Mouse (Mus musculus): Measurements from ENCODE around the gene Myg1. TPM values are rescaled to one million over a fixed set of nuclear protein-coding genes. Genes with fewer than 3 reads are reported as not detected.
A peak's percentile ranks its signal among the peaks of the same experiment; 100 is the strongest.

The Myg1 gene
- polyA plus RNA-seq, 1 experiment from 2014 or later: 88.1 TPM

GRCm38 (mm10) chr15:102355134-102355870, 23.8 kb downstream of the Myg1 start:
- no peaks in the 10 kb centered on the region for H3K9me3 ChIP-seq (ENCODE audit: control insufficient read depth, low read length)
- no peaks in the 10 kb centered on the region for H3K36me3 ChIP-seq (ENCODE audit: control insufficient read depth, insufficient read depth, low read length)
- WGBS: under 1% methylated on average over 46 of the region's 49 CpGs
- H3K27ac ChIP-seq (ENCODE audit: low read depth, low read length): peak overlapping the region; percentile 73
- H3K27me3 ChIP-seq (replicated peaks; ENCODE audit: control insufficient read depth, insufficient read depth, low read length): peaks cover 27% of the 10 kb centered on the region
- peak overlapping the region; percentile 99 for H3K4me2 ChIP-seq (ENCODE audit: low read length)
- peak overlapping the region; percentile 52 for H3K4me3 ChIP-seq (ENCODE audit: low read length)
- peak overlapping the region; percentile 70 for H3K9ac ChIP-seq (ENCODE audit: low read depth, low read length)
- peak; percentile 50 for ATAC-seq
- peaks cover 24% of the 10 kb centered on the region for H3K4me1 ChIP-seq (ENCODE audit: control insufficient read depth, insufficient read depth, low read depth, low read length)

GRCm38 (mm10) chr15:102355871-102356441, 24.4 kb downstream of the Myg1 start:
- H3K4me1 ChIP-seq (ENCODE audit: control insufficient read depth, insufficient read depth, low read depth, low read length): peaks cover 24% of the 10 kb centered on the region
- peak overlapping the region; percentile 99 for H3K4me2 ChIP-seq (ENCODE audit: low read length)
- H3K9ac ChIP-seq (ENCODE audit: low read depth, low read length): peak overlapping the region; percentile 70
- H3K36me3 ChIP-seq (ENCODE audit: control insufficient read depth, insufficient read depth, low read length): no peaks in the 10 kb centered on the region
- peak overlapping the region; percentile 73 for H3K27ac ChIP-seq (ENCODE audit: low read depth, low read length)
- ATAC-seq: peak; percentile 26
- H3K4me3 ChIP-seq (ENCODE audit: low read length): peak overlapping the region; percentile 52
- WGBS: under 1% methylated on average over 31 of the region's 38 CpGs
- H3K9me3 ChIP-seq (ENCODE audit: control insufficient read depth, low read length): no peaks in the 10 kb centered on the region
- H3K27me3 ChIP-seq (replicated peaks; ENCODE audit: control insufficient read depth, insufficient read depth, low read length): peaks cover 27% of the 10 kb centered on the region

GRCm38 (mm10) chr15:102356501-102357325, 25.2 kb downstream of the Myg1 start:
- H3K4me2 ChIP-seq (ENCODE audit: low read length): peak overlapping the region; percentile 99
- no peaks in the 10 kb centered on the region for H3K9me3 ChIP-seq (ENCODE audit: control insufficient read depth, low read length)
- ATAC-seq: no peak
- peaks cover 27% of the 10 kb centered on the region for H3K27me3 ChIP-seq (replicated peaks; ENCODE audit: control insufficient read depth, insufficient read depth, low read length)
- WGBS: 27% methylated on average over 16 of the region's 16 CpGs
- no peak overlapping the region for H3K9ac ChIP-seq (ENCODE audit: low read depth, low read length)
- H3K36me3 ChIP-seq (ENCODE audit: control insufficient read depth, insufficient read depth, low read length): no peaks in the 10 kb centered on the region
- H3K27ac ChIP-seq (ENCODE audit: low read depth, low read length): no peak overlapping the region
- H3K4me1 ChIP-seq (ENCODE audit: control insufficient read depth, insufficient read depth, low read depth, low read length): peaks cover 24% of the 10 kb centered on the region
- H3K4me3 ChIP-seq (ENCODE audit: low read length): no peak overlapping the region; the same call in 1 of the 2 replicates

GRCm38 (mm10) chr15:102358126-102358525, 26.6 kb downstream of the Myg1 start:
- Histone ChIP-seq H3K27me3 (replicated peaks; ENCODE audit: control insufficient read depth, insufficient read depth, low read length) (peaks cover 27% of the 10 kb centered on the region), H3K27ac (ENCODE audit: low read depth, low read length) (no peak overlapping the region), H3K4me3 (ENCODE audit: low read length) (peak overlapping the region; percentile 9), H3K9ac (ENCODE audit: low read depth, low read length) (peak overlapping the region; percentile 38), H3K4me1 (ENCODE audit: control insufficient read depth, insufficient read depth, low read depth, low read length) (peaks cover 24% of the 10 kb centered on the region), H3K36me3 (ENCODE audit: control insufficient read depth, insufficient read depth, low read length) (no peaks in the 10 kb centered on the region), H3K9me3 (ENCODE audit: control insufficient read depth, low read length) (no peaks in the 10 kb centered on the region), H3K4me2 (ENCODE audit: low read length) (peak overlapping the region; percentile 42)
- WGBS: 2% methylated on average over 21 of the region's 25 CpGs
- ATAC-seq: no peak

GRCm38 (mm10) chr15:102358834-102359233, 27.3 kb downstream of the Myg1 start:
- Histone ChIP-seq H3K4me2 (ENCODE audit: low read length) (no peak overlapping the region), H3K9ac (ENCODE audit: low read depth, low read length) (no peak overlapping the region; the same call in 1 of the 2 replicates), H3K9me3 (ENCODE audit: control insufficient read depth, low read length) (no peaks in the 10 kb centered on the region), H3K27ac (ENCODE audit: low read depth, low read length) (no peak overlapping the region), H3K4me1 (ENCODE audit: control insufficient read depth, insufficient read depth, low read depth, low read length) (peaks cover 24% of the 10 kb centered on the region), H3K4me3 (ENCODE audit: low read length) (no peak overlapping the region), H3K27me3 (replicated peaks; ENCODE audit: control insufficient read depth, insufficient read depth, low read length) (peaks cover 27% of the 10 kb centered on the region), H3K36me3 (ENCODE audit: control insufficient read depth, insufficient read depth, low read length) (no peaks in the 10 kb centered on the region)
- ATAC-seq: no peak
- 26% methylated on average over 5 of the region's 5 CpGs for WGBS

GRCm38 (mm10) chr15:102362648-102363047, 31.1 kb downstream of the Myg1 start:
- peaks cover 17% of the 10 kb centered on the region for H3K4me1 ChIP-seq (ENCODE audit: control insufficient read depth, insufficient read depth, low read depth, low read length)
- ATAC-seq: no peak
- H3K9me3 ChIP-seq (ENCODE audit: control insufficient read depth, low read length): no peaks in the 10 kb centered on the region
- H3K36me3 ChIP-seq (ENCODE audit: control insufficient read depth, insufficient read depth, low read length): no peaks in the 10 kb centered on the region
- H3K4me3 ChIP-seq (ENCODE audit: low read length): no peak overlapping the region
- no peak overlapping the region for H3K27ac ChIP-seq (ENCODE audit: low read depth, low read length)
- no peak overlapping the region for H3K9ac ChIP-seq (ENCODE audit: low read depth, low read length)
- H3K27me3 ChIP-seq (replicated peaks; ENCODE audit: control insufficient read depth, insufficient read depth, low read length): peaks cover 14% of the 10 kb centered on the region
- 13% methylated on average over 13 of the region's 14 CpGs for WGBS
- peak overlapping the region; percentile 39 for H3K4me2 ChIP-seq (ENCODE audit: low read length)

GRCm38 (mm10) chr15:102364678-102365077, 33.2 kb downstream of the Myg1 start:
- 100% methylated on average over 1 of the region's 1 CpGs for WGBS
- ATAC-seq: no peak
- H3K27ac ChIP-seq (ENCODE audit: low read depth, low read length): no peak overlapping the region
- H3K9me3 ChIP-seq (ENCODE audit: control insufficient read depth, low read length): no peaks in the 10 kb centered on the region
- H3K4me1 ChIP-seq (ENCODE audit: control insufficient read depth, insufficient read depth, low read depth, low read length): peaks cover 8% of the 10 kb centered on the region
- no peaks in the 10 kb centered on the region for H3K36me3 ChIP-seq (ENCODE audit: control insufficient read depth, insufficient read depth, low read length)
- no peak overlapping the region for H3K4me2 ChIP-seq (ENCODE audit: low read length)
- no peak overlapping the region for H3K4me3 ChIP-seq (ENCODE audit: low read length)
- no peak overlapping the region for H3K9ac ChIP-seq (ENCODE audit: low read depth, low read length)
- peaks cover 4% of the 10 kb centered on the region; the same call in 1 of the 2 replicates for H3K27me3 ChIP-seq (replicated peaks; ENCODE audit: control insufficient read depth, insufficient read depth, low read length)

- no peak overlapping the region for H3K27ac ChIP-seq (ENCODE audit: low read depth, low read length)
- H3K9me3 ChIP-seq (ENCODE audit: control insufficient read depth, low read length): no peaks in the 10 kb centered on the region
- peaks cover 7% of the 10 kb centered on the region for H3K27me3 ChIP-seq (replicated peaks; ENCODE audit: control insufficient read depth, insufficient read depth, low read length)
- peak overlapping the region; percentile 15; the same call in 1 of the 2 replicates for H3K9ac ChIP-seq (ENCODE audit: low read depth, low read length)
- WGBS: 5% methylated on average over 7 of the region's 7 CpGs
- ATAC-seq: no peak
- no peak overlapping the region; the same call in 1 of the 2 replicates for H3K4me3 ChIP-seq (ENCODE audit: low read length)
- peak overlapping the region; percentile 55 for H3K4me2 ChIP-seq (ENCODE audit: low read length)
- H3K4me1 ChIP-seq (ENCODE audit: control insufficient read depth, insufficient read depth, low read depth, low read length): peaks cover 8% of the 10 kb centered on the region
- no peaks in the 10 kb centered on the region for H3K36me3 ChIP-seq (ENCODE audit: control insufficient read depth, insufficient read depth, low read length)
Observed at GRCm38 (mm10) chr15:102366238-102366637, 34.7 kb downstream of the Myg1 start.
